Comparison of ENCODE assay signal across 34 mouse cellular contexts in genomic region chr10:93856095-93856494, GRCm38 (mm10). TPM values are rescaled to one million over a fixed set of nuclear protein-coding genes. Genes with fewer than 3 reads are reported as not detected.
"Had no signal": no experiment of that assay in that cellular context is flagged by ENCODE, and none has a peak within 500 bp of the region (broad histone marks: within the 10 kb centered on the region; RNA-seq: fewer than 3 reads in every experiment).

No protein-coding gene starts in this region.

- H3K9me3 ChIP-seq: limb, embryonic 10.5 days; limb, embryonic 12.5 days; limb, embryonic 13.5 days; limb, embryonic 15.5 days; liver, embryonic 12.5 days; liver, embryonic 13.5 days; liver, embryonic 15.5 days; lung, embryonic 15.5 days; megakaryocyte, embryonic 14.5 days; midbrain, embryonic 10.5 days; midbrain, embryonic 12.5 days; midbrain, embryonic 13.5 days; midbrain, embryonic 15.5 days; neural tube, embryonic 12.5 days had no signal

- H3K4me1 ChIP-seq: limb, embryonic 10.5 days; limb, embryonic 12.5 days; limb, embryonic 13.5 days; limb, embryonic 15.5 days; liver, embryonic 12.5 days; liver, embryonic 13.5 days; liver, embryonic 15.5 days; lung, embryonic 15.5 days; megakaryocyte, embryonic 14.5 days; midbrain, embryonic 10.5 days; midbrain, embryonic 12.5 days; midbrain, embryonic 13.5 days; midbrain, embryonic 15.5 days; neural tube, embryonic 12.5 days had no signal

- H3K4me3 ChIP-seq: limb, embryonic 10.5 days; limb, embryonic 12.5 days; limb, embryonic 13.5 days; limb, embryonic 15.5 days; liver, embryonic 12.5 days; liver, embryonic 13.5 days; liver, embryonic 15.5 days; lung, embryonic 15.5 days; megakaryocyte, embryonic 14.5 days; midbrain, embryonic 10.5 days; midbrain, embryonic 12.5 days; midbrain, embryonic 13.5 days; midbrain, embryonic 15.5 days; myocyte; neural tube, embryonic 12.5 days had no signal

- H3K9ac ChIP-seq: limb, embryonic 12.5 days; limb, embryonic 13.5 days; limb, embryonic 15.5 days; liver, embryonic 12.5 days; liver, embryonic 13.5 days; liver, embryonic 14.5 days; liver, embryonic 15.5 days; liver, postnatal 0 days; lung, embryonic 14.5 days; lung, embryonic 15.5 days; midbrain, embryonic 12.5 days; midbrain, embryonic 13.5 days; midbrain, embryonic 15.5 days; neural tube, embryonic 12.5 days had no signal

- H3K27me3 ChIP-seq: limb, embryonic 12.5 days; limb, embryonic 13.5 days; limb, embryonic 15.5 days; liver, embryonic 12.5 days; liver, embryonic 13.5 days; liver, embryonic 15.5 days; lung, embryonic 15.5 days; midbrain, embryonic 12.5 days; midbrain, embryonic 13.5 days; midbrain, embryonic 15.5 days; neural tube, embryonic 12.5 days had no signal

- H3K4me2 ChIP-seq: limb, embryonic 12.5 days; limb, embryonic 13.5 days; limb, embryonic 15.5 days; liver, embryonic 11.5 days; liver, embryonic 12.5 days; liver, embryonic 13.5 days; liver, embryonic 15.5 days; lung, embryonic 14.5 days; lung, embryonic 15.5 days; midbrain, embryonic 11.5 days; midbrain, embryonic 12.5 days; midbrain, embryonic 13.5 days; midbrain, embryonic 15.5 days; neural tube, embryonic 12.5 days had no signal

- DNase-seq: left cerebral cortex, postnatal 4 days; liver; liver, embryonic 13.5 days; liver, postnatal 0 days; lung, adult 18-20 months; lung, adult 2 months; lung, embryonic 14.5 days; lung, postnatal 10 days; lung, postnatal 14 days; lung, postnatal 36 days; lung, postnatal 4 days; midbrain, embryonic 14.5 days had no signal

- ATAC-seq: liver, embryonic 12.5 days; liver, postnatal 0 days; lung, postnatal 0 days; midbrain, embryonic 13.5 days; midbrain, embryonic 15.5 days; midbrain, embryonic 16.5 days had no signal

- H3K27ac ChIP-seq: limb, embryonic 10.5 days; limb, embryonic 12.5 days; limb, embryonic 13.5 days; limb, embryonic 15.5 days; liver, embryonic 12.5 days; liver, embryonic 13.5 days; liver, embryonic 14.5 days; liver, embryonic 15.5 days; lung, embryonic 15.5 days; macrophage; midbrain, embryonic 10.5 days; midbrain, embryonic 12.5 days; midbrain, embryonic 13.5 days; midbrain, embryonic 15.5 days; neural tube, embryonic 12.5 days had no signal

RNA-seq across cellular contexts. Expression of gene Usp44, which starts 24.7 kb away (rescaled TPM):
- polyA plus RNA-seq: liver, adult 2 months; macrophage; midbrain, postnatal 0 days had no signal
